Mouse (Mus musculus): ENCODE data around the gene N4bp1. TPM values are rescaled to one million over a fixed set of nuclear protein-coding genes. Genes with fewer than 3 reads are reported as not detected.

The N4bp1 gene
- 16.9 TPM for total RNA-seq (2023)

DNA sequence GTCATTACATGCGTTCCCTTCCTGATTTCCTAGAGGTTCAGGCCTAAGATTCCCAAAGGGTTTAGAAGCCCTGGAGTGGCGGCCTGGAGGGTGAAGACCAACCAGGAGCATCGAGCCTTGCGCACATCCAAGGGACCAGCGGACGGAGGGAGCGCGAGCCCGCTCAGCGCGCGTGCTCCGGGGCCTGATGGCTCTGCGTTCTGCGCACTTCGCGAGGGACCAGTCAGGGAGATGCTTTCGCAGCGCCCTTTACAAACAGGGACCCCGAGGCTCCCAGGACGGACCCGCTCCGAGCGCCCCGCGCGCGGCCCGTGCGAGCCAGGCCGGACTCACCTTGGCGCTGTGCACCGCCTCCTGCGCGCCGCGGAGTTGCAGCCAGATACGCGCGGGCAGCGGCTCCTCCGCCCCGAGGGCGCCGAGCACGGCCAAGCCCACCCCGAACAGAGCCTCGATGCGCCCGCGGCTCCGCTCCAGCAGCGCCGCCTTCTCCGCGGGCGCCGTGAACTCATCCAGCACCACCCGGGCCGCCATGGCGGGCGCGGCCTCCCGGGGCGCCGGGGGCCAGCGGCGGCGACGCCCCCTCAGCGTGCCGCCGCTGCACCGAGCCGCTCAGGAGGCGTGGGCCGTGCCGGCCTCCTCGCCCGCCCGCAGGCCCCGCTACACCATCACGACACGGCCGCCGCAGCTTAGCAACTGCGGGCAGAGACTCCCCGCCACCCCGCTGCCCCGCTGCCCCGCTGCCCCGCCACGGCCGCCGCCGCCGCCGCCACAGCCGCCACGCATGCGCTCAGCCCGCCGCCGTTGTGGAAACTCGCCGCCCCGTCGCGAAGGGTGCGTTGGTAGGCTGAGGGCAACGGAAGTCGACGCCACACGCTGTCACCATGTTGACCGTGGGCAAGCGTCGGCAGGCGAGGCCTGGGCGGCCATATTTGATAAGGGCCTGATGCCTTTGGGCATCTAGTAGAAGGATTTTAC, at the start of gene N4bp1:
TSS of gene N4bp1 (minus strand) at position 770 of the 975 bp plus-strand sequence.

Other genes with a start within 250 kb of the N4bp1 start
- 1.5 TPM for gene Gm10638, start 139.6 kb downstream of the N4bp1 start, total RNA-seq (2023)
- 51.1 TPM for gene Siah1a, start 139.3 kb downstream of the N4bp1 start, total RNA-seq (2023)